Mouse (Mus musculus): ENCODE data around the gene Scpep1.

DNA sequence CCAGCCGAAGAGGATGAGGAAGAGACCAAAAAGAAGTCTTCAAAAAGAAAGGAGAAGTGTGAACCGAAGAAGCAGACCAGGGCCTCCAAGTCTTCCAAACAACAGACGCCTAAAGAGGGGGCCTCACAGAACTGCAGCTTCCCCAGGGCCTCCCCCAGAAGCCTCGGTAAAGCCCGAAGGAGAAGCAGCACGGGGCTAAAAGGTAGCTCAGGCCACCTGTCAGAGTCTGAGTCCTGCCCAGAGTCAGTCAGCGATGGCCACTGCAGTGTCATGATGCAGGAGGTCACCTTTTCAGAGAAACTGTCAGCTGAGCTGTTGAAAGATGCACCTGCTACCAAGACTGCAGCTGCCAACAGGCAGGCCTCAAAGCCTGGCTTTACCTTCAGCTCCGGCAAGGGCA lies 26.1 kb upstream of the Scpep1 start:
- TF ChIP-seq CTCF (IDR thresholded peaks at IDR 0.05; ENCODE audit: control insufficient read depth, insufficient read depth, insufficient replicate concordance, low read depth, low read length) (no peak), POLR2A (IDR thresholded peaks at IDR 0.05; ENCODE audit: control insufficient read depth, low read depth, low read length) (no peak)

Data from testis, adult 2 months (tissue).